Mouse (Mus musculus) right cerebral cortex, postnatal 36 days (tissue): ENCODE data around the gene Cdk5r2.
A peak's percentile ranks its signal among the peaks of the same experiment; 100 is the strongest.

ENCODE experiments used
- DNase-seq, 2 experiments: peaks; one replicate each; pipeline ENCODE4 v3.0.0; 2022; ENCODE audit warnings: low spot score in 2 of 2, mixed read lengths in 1 of 2

The Cdk5r2 gene

DNA sequence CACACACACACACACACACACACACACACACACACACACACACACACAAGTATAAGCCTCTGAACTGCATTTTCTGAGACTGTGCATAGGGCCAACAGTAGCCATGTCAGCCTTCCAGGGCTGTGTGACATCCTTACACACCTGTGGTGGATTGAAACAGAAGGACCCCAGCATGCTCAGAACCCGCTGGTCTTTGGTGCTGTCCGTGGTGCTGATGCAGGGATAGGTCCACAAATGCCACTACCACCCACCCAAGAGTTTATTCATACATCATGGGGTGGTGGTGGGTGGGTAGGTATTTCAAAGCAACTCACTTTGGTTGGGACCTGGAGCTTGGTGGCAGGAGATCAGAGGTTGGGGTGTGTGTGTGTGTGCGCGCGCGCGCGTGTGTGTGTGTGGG is 36.8 kb downstream of the Cdk5r2 start:
- DNase-seq: no peak

DNA sequence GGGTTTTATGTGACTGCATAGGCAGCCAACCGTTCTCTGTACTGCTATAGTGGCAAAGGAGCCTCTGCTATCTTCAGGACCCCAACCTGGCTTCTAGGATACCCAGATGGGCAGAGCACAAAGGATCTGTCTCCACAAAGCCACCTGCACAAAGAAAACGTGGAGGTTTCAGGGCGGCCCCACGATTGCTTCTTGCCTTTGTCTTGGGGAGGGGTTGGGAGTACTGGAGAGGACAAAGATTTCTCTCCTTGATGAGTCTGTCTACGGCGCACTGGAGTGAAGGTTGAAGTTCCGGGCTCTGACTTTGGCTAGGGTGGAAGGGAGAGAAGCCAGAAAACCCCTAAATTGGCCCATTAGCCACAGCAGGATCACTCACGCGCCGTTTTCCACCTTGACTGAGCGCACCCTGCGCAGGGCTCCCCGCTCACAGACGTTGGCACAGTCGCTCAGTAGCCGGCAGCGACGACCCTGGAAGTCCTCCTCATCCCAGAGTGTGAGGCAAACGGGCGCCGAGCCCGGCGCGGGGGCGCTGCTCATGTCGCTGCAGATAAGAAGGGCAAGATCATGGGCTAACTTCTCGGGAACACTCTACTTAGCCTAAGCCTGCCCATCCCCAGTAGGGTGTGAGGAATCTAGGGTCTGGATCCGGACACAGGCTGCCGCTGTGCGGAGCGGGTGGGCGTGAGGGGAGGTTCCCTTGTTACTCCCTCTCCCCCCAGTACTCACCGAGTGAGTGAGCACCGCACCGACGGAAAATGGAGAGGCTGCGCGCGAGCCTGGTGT is 37.8 kb downstream of the Cdk5r2 start:
- DNase-seq: no peak

DNA sequence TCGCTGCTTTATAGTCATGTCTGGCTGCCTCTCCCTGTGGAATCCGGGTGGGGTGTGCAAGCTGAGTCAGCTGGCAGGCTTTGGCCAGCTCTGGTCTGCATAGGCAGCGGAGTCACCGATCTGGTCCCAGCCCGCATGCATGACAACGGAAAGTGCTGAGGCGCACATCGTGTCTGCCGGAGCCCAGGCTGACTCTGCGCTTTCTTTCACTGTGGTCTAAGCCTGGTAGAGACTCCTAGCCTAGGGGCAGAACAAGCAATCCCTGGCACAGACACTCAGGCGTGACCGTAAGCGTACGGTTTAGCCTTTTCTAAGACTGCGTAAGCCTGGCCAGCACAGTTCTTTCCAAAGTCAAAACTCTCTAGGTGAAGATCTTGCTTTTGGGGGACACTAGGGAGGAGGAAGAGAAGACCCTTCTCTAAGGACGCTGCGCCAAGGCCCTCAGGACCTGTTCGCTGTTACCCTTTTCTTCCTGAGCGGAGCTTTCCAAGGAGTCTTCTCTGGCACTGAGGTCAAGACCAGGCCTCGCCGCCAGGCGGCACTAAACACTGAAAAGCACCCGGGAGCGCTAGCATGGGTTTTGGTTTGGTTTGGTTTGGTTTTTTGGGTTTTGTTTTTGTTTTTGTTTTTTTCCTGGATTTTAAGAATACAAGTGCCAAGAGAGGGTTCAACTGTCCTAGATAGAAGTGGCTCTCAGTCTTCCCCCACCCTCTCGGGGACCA is 38.6 kb downstream of the Cdk5r2 start, which contains the start of gene Cryba2:
TSS of gene Cryba2 (minus strand) at position 10 of the 722 bp plus-strand sequence.
- no peak for DNase-seq

DNA sequence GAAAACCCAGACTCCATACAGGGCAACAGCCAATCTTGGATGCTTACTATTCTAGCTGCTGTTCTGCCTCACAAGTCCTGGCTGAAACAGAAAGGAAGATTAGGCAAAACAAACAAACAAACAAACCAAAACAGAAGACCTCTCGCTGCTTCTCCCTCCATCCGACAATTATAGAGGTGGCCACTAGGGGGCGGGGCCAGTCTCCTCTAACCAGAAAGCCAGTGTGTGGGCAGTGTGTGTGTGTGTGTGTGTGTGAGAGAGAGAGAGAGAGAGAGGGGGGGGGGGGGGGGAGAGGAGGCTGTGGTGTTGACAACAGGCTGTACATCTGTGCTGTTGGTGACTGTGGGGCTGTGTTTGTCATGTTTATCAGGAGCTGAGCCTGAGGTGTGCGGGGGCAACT is 40.2 kb downstream of the Cdk5r2 start:
- peak in 1 of 2 experiments; percentile 41 for DNase-seq

DNA sequence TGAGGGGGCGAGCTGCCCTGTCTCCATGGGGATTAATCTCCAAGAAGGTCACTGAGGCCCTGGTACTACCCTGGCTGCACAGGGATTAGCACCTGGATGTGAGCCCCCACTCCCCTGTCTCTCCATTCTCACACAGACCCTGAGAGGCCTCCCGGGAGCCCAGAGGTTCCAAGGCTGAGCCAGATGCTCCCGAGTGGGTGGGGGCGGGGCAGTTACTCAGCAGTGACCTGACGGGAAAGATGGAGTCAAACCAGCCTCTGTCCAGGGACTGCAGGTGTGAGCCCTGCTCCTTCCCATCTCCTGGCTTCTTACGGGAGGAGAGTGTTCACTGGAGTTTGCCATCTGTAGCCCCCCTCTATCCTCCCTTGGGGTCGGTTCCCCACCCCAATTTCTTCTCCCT is 43.2 kb downstream of the Cdk5r2 start:
- DNase-seq: no peak

DNA sequence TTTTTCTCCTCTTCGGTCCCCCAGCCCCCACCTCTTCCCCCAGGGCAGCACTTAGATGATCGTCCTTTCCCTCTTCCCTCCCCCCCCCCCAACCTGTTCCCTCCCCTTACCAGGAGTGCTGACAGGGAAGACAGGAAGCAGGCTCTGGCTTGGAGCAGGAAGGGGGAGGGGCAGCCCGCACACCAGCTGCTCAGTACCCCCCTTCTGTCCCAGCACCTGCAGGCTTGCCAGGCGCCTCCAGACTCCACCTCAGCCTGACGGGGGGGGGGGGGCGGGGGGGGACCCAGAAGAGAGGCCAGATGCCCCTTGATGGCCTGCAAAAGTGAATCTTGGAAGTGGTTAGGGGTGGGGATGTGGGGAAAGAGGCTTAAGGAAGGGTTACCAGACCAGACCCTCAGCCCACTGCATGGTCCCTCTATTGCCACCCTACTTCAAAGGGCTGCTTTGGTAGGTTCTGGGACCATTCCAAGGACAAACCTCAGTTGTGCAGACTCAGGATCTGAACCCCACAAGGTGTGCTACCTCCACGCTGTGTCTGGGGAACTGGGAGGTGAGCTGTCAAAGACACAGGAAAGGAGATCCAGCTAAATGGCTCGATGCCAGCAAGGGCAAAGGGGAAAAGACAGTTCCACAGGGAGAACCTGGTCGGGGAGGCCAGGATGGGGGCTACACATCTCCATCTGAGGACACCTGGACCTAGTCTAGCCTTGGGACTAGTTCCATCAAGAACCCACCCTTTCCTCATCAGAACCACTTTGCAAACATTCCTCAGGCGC is 44.1 kb downstream of the Cdk5r2 start:
- DNase-seq: no peak

DNA sequence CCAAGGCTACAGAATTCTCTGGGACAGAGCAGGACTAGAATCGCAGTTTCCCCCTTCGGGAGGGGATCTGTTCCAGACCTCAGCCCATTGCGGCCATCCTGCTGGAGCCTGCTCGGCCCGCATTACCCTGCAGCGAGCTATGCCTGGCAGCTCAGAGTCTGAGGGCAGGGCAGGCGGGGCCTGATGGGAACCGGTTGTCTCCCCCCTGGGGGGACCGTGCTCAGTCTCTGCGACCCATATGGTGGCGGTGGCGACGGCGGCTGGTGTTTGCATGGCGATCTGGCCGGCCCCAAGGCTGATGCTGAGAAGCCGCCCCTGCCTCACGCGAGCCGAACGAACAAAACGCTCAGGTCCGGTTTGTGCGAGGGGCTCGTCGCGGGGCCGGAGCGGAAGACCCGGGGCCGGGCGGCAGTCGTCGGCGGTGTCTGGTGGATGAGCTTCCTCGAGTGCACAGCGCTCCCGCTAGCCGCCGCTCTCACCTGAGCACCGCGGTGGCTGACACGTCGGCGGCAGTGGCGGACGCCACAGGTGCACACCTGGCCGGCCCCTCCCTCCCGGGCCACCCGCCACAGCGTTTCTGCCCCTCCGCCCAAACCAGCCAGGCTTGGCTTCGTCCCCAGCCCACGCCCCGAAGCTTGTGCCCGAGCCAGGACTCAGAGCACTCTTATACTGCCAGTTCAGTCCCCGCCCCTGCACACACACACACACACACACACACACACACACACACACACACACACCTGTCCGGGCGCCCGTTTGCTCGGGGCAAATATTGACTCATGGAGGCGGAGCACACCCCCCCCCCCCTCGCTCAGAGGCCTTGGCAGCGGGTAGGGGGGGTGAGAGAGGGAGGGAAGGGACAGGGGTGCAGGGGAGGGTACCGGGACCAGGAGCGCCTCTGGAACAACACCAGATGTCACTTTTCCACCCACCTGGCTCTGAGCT is 45.9 kb downstream of the Cdk5r2 start:
- DNase-seq: no peak

DNA sequence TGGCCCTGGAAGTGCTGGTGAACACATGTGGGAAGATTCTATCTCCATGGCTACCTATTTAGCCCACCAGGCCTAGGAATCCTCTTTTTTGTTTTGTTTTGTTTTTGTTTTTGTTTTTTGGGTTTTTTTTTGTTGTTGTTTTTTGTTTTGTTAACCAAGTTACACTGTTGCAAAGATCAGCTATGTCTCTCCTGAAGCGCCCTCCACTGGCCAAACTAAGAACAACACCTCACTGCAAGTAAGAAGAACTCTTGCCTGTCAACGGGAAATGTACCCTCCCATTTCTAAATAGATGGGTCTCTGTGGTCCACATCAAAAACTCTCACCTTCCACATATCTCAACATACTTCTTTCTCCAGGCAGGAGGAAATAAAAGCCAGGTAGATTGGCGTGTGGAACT is 47.0 kb downstream of the Cdk5r2 start:
- no peak for DNase-seq

DNA sequence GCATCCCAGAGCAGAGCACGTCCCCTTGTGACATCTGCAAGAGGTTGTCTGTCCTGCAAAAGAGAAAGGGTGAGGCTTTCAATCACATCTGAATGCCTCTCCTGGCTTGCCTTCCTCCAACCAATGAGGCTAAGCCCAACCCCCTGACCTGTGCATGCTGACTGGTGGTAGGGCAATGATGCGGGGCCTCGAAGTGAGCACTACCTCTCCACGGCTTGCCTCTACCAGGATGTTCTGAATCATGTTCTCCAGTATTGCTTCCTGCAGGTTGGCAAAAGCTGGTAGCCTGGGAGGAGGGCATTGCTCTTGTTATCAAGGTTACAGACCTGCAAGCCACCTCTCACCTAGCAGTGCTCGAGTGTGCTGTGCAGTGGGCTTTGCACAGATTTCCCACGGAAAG is 47.5 kb downstream of the Cdk5r2 start:
- no peak for DNase-seq
